In the genomic region with DNA sequence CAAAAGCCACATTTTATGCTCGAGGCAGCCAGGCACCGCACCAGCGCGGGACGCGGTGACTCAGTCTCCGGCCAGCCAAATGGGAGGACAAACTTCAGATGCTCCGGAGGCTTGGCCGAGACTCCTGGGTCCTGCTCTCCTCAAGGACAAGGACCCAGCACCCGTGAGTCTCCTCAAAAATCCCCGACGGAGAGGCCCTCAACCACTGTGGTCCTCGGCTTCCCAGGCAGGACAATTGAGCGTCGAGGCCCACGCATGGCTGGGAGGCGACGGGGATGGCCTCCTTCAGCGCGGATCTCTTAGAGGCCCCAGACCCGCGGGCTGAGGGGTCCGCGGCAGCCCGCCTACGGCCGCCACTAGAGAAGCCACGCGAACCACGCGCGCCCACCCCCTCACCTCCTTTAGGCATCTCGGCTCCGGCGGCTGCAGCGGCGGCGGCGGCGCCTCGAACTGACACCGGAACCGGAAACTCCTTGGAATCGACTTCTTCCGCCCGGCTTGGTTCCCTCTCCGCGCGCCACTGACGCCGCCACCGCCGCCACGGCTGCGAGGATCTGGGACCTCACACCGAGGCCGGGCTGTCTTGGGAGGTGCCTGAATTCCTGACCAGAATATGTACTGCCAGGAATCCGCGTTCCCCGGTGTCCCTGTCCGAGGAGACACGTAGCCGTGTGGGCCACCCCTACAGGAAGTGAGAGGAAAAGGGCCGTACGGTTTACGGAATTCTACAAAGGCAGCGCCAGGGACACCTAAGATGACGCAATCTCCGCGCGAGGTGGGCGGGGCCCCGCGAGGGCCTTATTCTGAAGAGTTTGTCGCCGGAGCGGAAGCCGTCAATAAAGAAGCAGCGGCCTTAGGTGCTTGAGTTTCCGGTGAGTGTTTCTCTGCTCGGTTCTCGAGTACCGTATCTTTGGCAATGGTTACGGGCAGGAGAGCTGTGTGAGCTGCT, we compare ENCODE assay signal across 7 mouse cellular contexts. TPM values are rescaled to one million over a fixed set of nuclear protein-coding genes. Genes with fewer than 3 reads are reported as not detected.
DNase-seq lines count a peak whose midpoint lies in the region; ATAC-seq and TF ChIP-seq lines count a peak whose summit lies in the region.

Pdap1 (minus strand) TSS at position 668 of the 949 bp plus-strand sequence.
Bud31 (plus strand) TSS at position 792 of the 949 bp plus-strand sequence.

- H3K4me1 ChIP-seq in embryonic facial prominence, embryonic 12.5 days = peaks cover 25% of the 10 kb centered on the region
- peaks cover 8% of the 10 kb centered on the region; the same call in 1 of the 2 replicates for H3K4me1 ChIP-seq in kidney, adult 2 months (ENCODE audit: control insufficient read depth, insufficient read depth, low read length)
- peaks cover 18% of the 10 kb centered on the region for H3K4me1 ChIP-seq in limb, embryonic 12.5 days (replicated peaks)
- peaks cover 27% of the 10 kb centered on the region for H3K4me1 ChIP-seq in midbrain, embryonic 15.5 days
- H3K4me1 ChIP-seq in spleen, adult 2 months (ENCODE audit: control insufficient read depth, insufficient read depth, insufficient read length) = no peaks in the 10 kb centered on the region; the same call in 1 of the 2 replicates

- ATAC-seq in embryonic facial prominence, embryonic 12.5 days (ENCODE audit: insufficient number of reproducible peaks, insufficient read depth, low FRiP score, low TSS enrichment) = peak; percentile 92
- ATAC-seq in limb, embryonic 12.5 days (ENCODE audit: insufficient number of reproducible peaks, insufficient read depth, low FRiP score, low TSS enrichment, low read depth) = peak; percentile 86
- ATAC-seq in midbrain, embryonic 15.5 days (replicated peaks) = peak; percentile 94

- H3K27ac ChIP-seq in embryonic facial prominence, embryonic 12.5 days = peak within 1 kb of the TSS; percentile 82
- H3K27ac ChIP-seq in kidney, adult 2 months (ENCODE audit: insufficient read depth, low read depth, low read length) = peak within 1 kb of the TSS; percentile 97
- H3K27ac ChIP-seq in limb, embryonic 12.5 days = peak within 1 kb of the TSS; percentile 86
- peak within 1 kb of the TSS; percentile 96 for H3K27ac ChIP-seq in midbrain, embryonic 15.5 days
- peak within 1 kb of the TSS; percentile 96 for H3K27ac ChIP-seq in spleen, adult 2 months (ENCODE audit: insufficient read depth, low read length)

- H3K4me2 ChIP-seq in embryonic facial prominence, embryonic 12.5 days (replicated peaks) = peak within 1 kb of the TSS; percentile 82
- H3K4me2 ChIP-seq in limb, embryonic 12.5 days = peak within 1 kb of the TSS; percentile 90
- peak within 1 kb of the TSS; percentile 84 for H3K4me2 ChIP-seq in midbrain, embryonic 15.5 days

- H3K9ac ChIP-seq in embryonic facial prominence, embryonic 12.5 days = peak within 1 kb of the TSS; percentile 85
- peak within 1 kb of the TSS; percentile 86 for H3K9ac ChIP-seq in limb, embryonic 12.5 days (replicated peaks)
- H3K9ac ChIP-seq in midbrain, embryonic 15.5 days = peak within 1 kb of the TSS; percentile 88

- TF ChIP-seq CTCF in kidney, adult 2 months (conservative IDR thresholded peaks at IDR 0.05; ENCODE audit: insufficient read depth, insufficient read length, low read depth, low read length) = no peak
- no peak for TF ChIP-seq CTCF in spleen, adult 2 months (IDR thresholded peaks at IDR 0.05; ENCODE audit: extremely low read depth, insufficient read depth, insufficient read length, insufficient replicate concordance)

- no peaks in the 10 kb centered on the region for H3K27me3 ChIP-seq in embryonic facial prominence, embryonic 12.5 days
- no peaks in the 10 kb centered on the region for H3K27me3 ChIP-seq in kidney, adult 2 months (replicated peaks; ENCODE audit: control insufficient read depth, insufficient read depth, low read length)
- no peaks in the 10 kb centered on the region for H3K27me3 ChIP-seq in limb, embryonic 12.5 days
- no peaks in the 10 kb centered on the region for H3K27me3 ChIP-seq in midbrain, embryonic 15.5 days (replicated peaks)
- no peaks in the 10 kb centered on the region for H3K27me3 ChIP-seq in spleen, adult 2 months (ENCODE audit: control insufficient read depth, insufficient read depth, low read length)

- H3K4me3 ChIP-seq in embryonic facial prominence, embryonic 12.5 days = peak within 1 kb of the TSS; percentile 66
- H3K4me3 ChIP-seq in kidney, adult 2 months (ENCODE audit: insufficient read depth, low read depth, low read length) = peak within 1 kb of the TSS; percentile 93
- H3K4me3 ChIP-seq in limb, embryonic 12.5 days (replicated peaks) = peak within 1 kb of the TSS; percentile 92
- H3K4me3 ChIP-seq in midbrain, embryonic 15.5 days = peak within 1 kb of the TSS; percentile 87
- peak within 1 kb of the TSS; percentile 96 for H3K4me3 ChIP-seq in spleen, adult 2 months (ENCODE audit: extremely low read depth, insufficient read depth, insufficient read length)

- under 1% methylated on average over 84 of the region's 84 CpGs for WGBS in embryonic facial prominence, embryonic 12.5 days
- under 1% methylated on average over 84 of the region's 84 CpGs for WGBS in kidney, adult 2 months
- WGBS in limb, embryonic 12.5 days = under 1% methylated on average over 84 of the region's 84 CpGs
- WGBS in midbrain, embryonic 15.5 days = under 1% methylated on average over 82 of the region's 84 CpGs
- WGBS in spleen, adult 2 months = under 1% methylated on average over 84 of the region's 84 CpGs

- DNase-seq in adrenal gland, postnatal 25 days = peak; percentile 93
- DNase-seq in heart, adult 18-20 months = peak; percentile 95 to 99
- DNase-seq in kidney, adult 2 months = peak; percentile 96
- DNase-seq in spleen, adult 2 months (ENCODE audit: low read depth in 1 of 2, low spot score in 2 of 2) = peak; percentile 86 to 90

- no peaks in the 10 kb centered on the region for H3K9me3 ChIP-seq in embryonic facial prominence, embryonic 12.5 days
- H3K9me3 ChIP-seq in limb, embryonic 12.5 days = no peaks in the 10 kb centered on the region
- no peaks in the 10 kb centered on the region for H3K9me3 ChIP-seq in midbrain, embryonic 15.5 days

- H3K36me3 ChIP-seq in embryonic facial prominence, embryonic 12.5 days = peaks cover 54% of the 10 kb centered on the region
- H3K36me3 ChIP-seq in kidney, adult 2 months (ENCODE audit: control insufficient read depth, insufficient read depth, low read length) = no peaks in the 10 kb centered on the region; the same call in 1 of the 2 replicates
- H3K36me3 ChIP-seq in limb, embryonic 12.5 days = peaks cover 60% of the 10 kb centered on the region
- H3K36me3 ChIP-seq in midbrain, embryonic 15.5 days (replicated peaks) = peaks cover 27% of the 10 kb centered on the region
- H3K36me3 ChIP-seq in spleen, adult 2 months (ENCODE audit: control insufficient read depth, insufficient read depth, low read length) = peaks cover 19% of the 10 kb centered on the region

- TF ChIP-seq POLR2A in kidney, adult 2 months (IDR thresholded peaks at IDR 0.05; ENCODE audit: low read depth, low read length) = peak; percentile 75
- peak; percentile 78 for TF ChIP-seq POLR2A in spleen, adult 2 months (IDR thresholded peaks at IDR 0.05; ENCODE audit: low read depth, low read length)

RNA-seq across cellular contexts. Expression of gene Pdap1, which starts in this region (rescaled TPM):
- 91.0 and 131 TPM in 2 replicates for total RNA-seq in adrenal gland, postnatal 25 days (2021)
- polyA plus RNA-seq in embryonic facial prominence, embryonic 12.5 days (2016; fragmentation: Nextera tagmentation; extraction: Ambion mirVana) = 129 and 130 TPM in 2 replicates
- total RNA-seq in heart, adult 18-20 months (2021) = 10 to 100 TPM; 39.3 to 40.2 TPM
- 20.1 and 25.6 TPM in 2 replicates for polyA plus RNA-seq in kidney, adult 2 months (2012; rRNA removed)
- 132 and 145 TPM in 2 replicates for polyA plus RNA-seq in limb, embryonic 12.5 days (2016; fragmentation: Nextera tagmentation; extraction: Ambion mirVana)
- 102 and 117 TPM in 2 replicates for polyA plus RNA-seq in midbrain, embryonic 15.5 days (2015; fragmentation: Nextera tagmentation; extraction: Ambion mirVana)
- polyA plus RNA-seq in spleen, adult 2 months (2012; rRNA removed) = 17.8 and 18.4 TPM in 2 replicates

RNA-seq across cellular contexts. Expression of gene Bud31, which starts in this region (rescaled TPM):
- 113 and 115 TPM in 2 replicates for total RNA-seq in adrenal gland, postnatal 25 days (2021)
- polyA plus RNA-seq in embryonic facial prominence, embryonic 12.5 days (2016; fragmentation: Nextera tagmentation; extraction: Ambion mirVana) = 218 and 235 TPM in 2 replicates
- total RNA-seq in heart, adult 18-20 months (2021) = 10 to 100 TPM; 57.0 to 58.9 TPM
- 71.5 and 84.1 TPM in 2 replicates for polyA plus RNA-seq in kidney, adult 2 months (2012; rRNA removed)
- 250 and 254 TPM in 2 replicates for polyA plus RNA-seq in limb, embryonic 12.5 days (2016; fragmentation: Nextera tagmentation; extraction: Ambion mirVana)
- polyA plus RNA-seq in midbrain, embryonic 15.5 days (2015; fragmentation: Nextera tagmentation; extraction: Ambion mirVana) = 175 and 176 TPM in 2 replicates
- 26.7 and 30.4 TPM in 2 replicates for polyA plus RNA-seq in spleen, adult 2 months (2012; rRNA removed)

Comparison
In these comparisons a context has a peak if more than half of its experiments do, and no peak if none do; other contexts are left out.
1. Peak in every context shown above with its lines: DNase-seq, ATAC-seq, H3K4me3 ChIP-seq and H3K27ac ChIP-seq.